Mouse (Mus musculus): ENCODE measurements around the gene Ccdc93. TPM values are rescaled to one million over a fixed set of nuclear protein-coding genes. Genes with fewer than 3 reads are reported as not detected.

Ccdc93 gene
- total and polyA plus RNA-seq, 3 experiments: 4.8 to 15.1 (median 14.0) TPM

- H3K79me2 ChIP-seq (replicated peaks; ENCODE audit: control insufficient read depth, insufficient read depth, low read length): no peaks in the 10 kb centered on the region
- DNase-seq: no peak
- H3K27me3 ChIP-seq (ENCODE audit: control insufficient read depth, insufficient read depth, low read length): no peaks in the 10 kb centered on the region
- H3K4me3 ChIP-seq: no peak overlapping the region
- TF ChIP-seq EP300 (IDR thresholded peaks at IDR 0.05; ENCODE audit: insufficient read depth, low read depth, low read length) (no peak), CTCF (IDR thresholded peaks at IDR 0.05) (peak; percentile 31), POLR2A (IDR thresholded peaks at IDR 0.05; ENCODE audit: insufficient read depth, low read depth, low read length) (no peak)
- H3K4me1 ChIP-seq (ENCODE audit: control insufficient read depth, insufficient read depth, low read length): no peaks in the 10 kb centered on the region
- intact Hi-C loops (cut with DNase I): no loop called here
- H3K9ac ChIP-seq (ENCODE audit: low read depth, low read length): no peak overlapping the region
- no peaks in the 10 kb centered on the region for H3K36me3 ChIP-seq (ENCODE audit: control insufficient read depth, insufficient read depth, low read length)
- no peak overlapping the region for H3K27ac ChIP-seq
- 83% methylated on average over 4 of the region's 4 CpGs for WGBS
Observed at GRCm38 (mm10) chr1:121549456-121549855, 118.6 kb downstream of the Ccdc93 start.

- TF ChIP-seq POLR2A (IDR thresholded peaks at IDR 0.05; ENCODE audit: insufficient read depth, low read depth, low read length): no peak
- TF ChIP-seq CTCF (IDR thresholded peaks at IDR 0.05): no peak
- TF ChIP-seq EP300 (IDR thresholded peaks at IDR 0.05; ENCODE audit: insufficient read depth, low read depth, low read length): no peak
- Histone ChIP-seq H3K79me2 (replicated peaks; ENCODE audit: control insufficient read depth, insufficient read depth, low read length) (no peaks in the 10 kb centered on the region), H3K9ac (ENCODE audit: low read depth, low read length) (no peak overlapping the region), H3K36me3 (ENCODE audit: control insufficient read depth, insufficient read depth, low read length) (no peaks in the 10 kb centered on the region), H3K4me3 (no peak overlapping the region), H3K27ac (no peak overlapping the region), H3K27me3 (ENCODE audit: control insufficient read depth, insufficient read depth, low read length) (no peaks in the 10 kb centered on the region), H3K4me1 (ENCODE audit: control insufficient read depth, insufficient read depth, low read length) (no peaks in the 10 kb centered on the region)
- intact Hi-C loops (cut with DNase I): loop anchor here (10.0 kb wide), 1 partner anchor 966 kb away; no protein-coding TSS in a partner anchor
- WGBS: 75% methylated on average over 16 of the region's 16 CpGs
- DNase-seq: no peak
Observed at GRCm38 (mm10) chr1:121550801-121551456, 120.1 kb downstream of the Ccdc93 start.

GRCm38 (mm10) chr1:121551457-121551835 is 120.6 kb downstream of the Ccdc93 start:
- Histone ChIP-seq H3K4me3 (no peak overlapping the region), H3K9ac (ENCODE audit: low read depth, low read length) (no peak overlapping the region), H3K36me3 (ENCODE audit: control insufficient read depth, insufficient read depth, low read length) (no peaks in the 10 kb centered on the region), H3K27me3 (ENCODE audit: control insufficient read depth, insufficient read depth, low read length) (no peaks in the 10 kb centered on the region), H3K79me2 (replicated peaks; ENCODE audit: control insufficient read depth, insufficient read depth, low read length) (no peaks in the 10 kb centered on the region), H3K27ac (no peak overlapping the region), H3K4me1 (ENCODE audit: control insufficient read depth, insufficient read depth, low read length) (no peaks in the 10 kb centered on the region)
- 55% methylated on average over 7 of the region's 7 CpGs for WGBS
- no peak for TF ChIP-seq CTCF (IDR thresholded peaks at IDR 0.05)
- no peak for TF ChIP-seq POLR2A (IDR thresholded peaks at IDR 0.05; ENCODE audit: insufficient read depth, low read depth, low read length)
- TF ChIP-seq EP300 (IDR thresholded peaks at IDR 0.05; ENCODE audit: insufficient read depth, low read depth, low read length): no peak
- intact Hi-C loops (cut with DNase I): loop anchor here (10.0 kb wide), 1 partner anchor 967 kb away; no protein-coding TSS in a partner anchor
- no peak for DNase-seq

Other genes with a start within 250 kb of the Ccdc93 start
- gene Insig2, start 98.5 kb upstream of the Ccdc93 start, total RNA-seq (2021): 10 to 100 TPM; 55.0 to 69.5 TPM
- gene Insig2, start 98.5 kb upstream of the Ccdc93 start, polyA plus RNA-seq (2012; rRNA removed): 42.5 and 76.5 TPM in 2 replicates
- not detected for gene Htr5b, start 97.4 kb downstream of the Ccdc93 start, total RNA-seq (2021)
- gene Htr5b, start 97.4 kb downstream of the Ccdc93 start, polyA plus RNA-seq (2012; rRNA removed): not detected in 2 replicates
- gene Ddx18, start 136.9 kb downstream of the Ccdc93 start, total RNA-seq (2021): 10 to 100 TPM; 18.1 to 19.1 TPM
- 21.3 and 21.4 TPM in 2 replicates for gene Ddx18, start 136.9 kb downstream of the Ccdc93 start, polyA plus RNA-seq (2012; rRNA removed)